Mouse (Mus musculus) R1 (cell line): Measurements from ENCODE around the gene Gsdmc3.
"Not testable (repeated sequence)": the region's sequence is repeated elsewhere in the genome, so short reads cannot be mapped to it uniquely, and the experiment has no call there.

Source experiments
- DNase-seq: peaks from one replicate; pipeline ENCODE4 v3.0.0-alpha.2; 2018; ENCODE audit warnings: low read depth, low spot score

The Gsdmc3 gene

DNA sequence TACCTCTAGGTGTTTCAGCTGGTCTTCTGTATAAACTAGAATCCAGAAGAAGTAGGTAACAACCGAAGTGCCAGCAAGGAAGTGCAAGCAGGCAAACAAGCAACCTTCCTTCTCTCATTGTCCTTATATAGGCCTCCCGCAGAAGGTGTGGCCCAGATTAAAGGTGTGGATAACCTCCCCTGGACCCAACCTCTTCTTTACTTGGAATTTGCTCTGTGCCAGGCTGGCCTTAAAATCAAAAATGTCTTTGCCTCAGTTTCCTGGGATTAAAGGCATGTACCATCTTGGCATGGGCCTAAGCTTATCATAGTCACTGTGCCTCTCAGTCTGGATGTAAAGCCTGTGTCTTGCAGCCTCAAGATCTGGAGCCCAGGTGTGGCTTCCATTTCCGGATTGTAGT lies at the start of gene Gsdmc3:
Gene Gsdmc3, minus strand, starts transcription at position 101 of the 400 bp plus-strand sequence.
- DNase-seq: not testable (repeated sequence)

DNA sequence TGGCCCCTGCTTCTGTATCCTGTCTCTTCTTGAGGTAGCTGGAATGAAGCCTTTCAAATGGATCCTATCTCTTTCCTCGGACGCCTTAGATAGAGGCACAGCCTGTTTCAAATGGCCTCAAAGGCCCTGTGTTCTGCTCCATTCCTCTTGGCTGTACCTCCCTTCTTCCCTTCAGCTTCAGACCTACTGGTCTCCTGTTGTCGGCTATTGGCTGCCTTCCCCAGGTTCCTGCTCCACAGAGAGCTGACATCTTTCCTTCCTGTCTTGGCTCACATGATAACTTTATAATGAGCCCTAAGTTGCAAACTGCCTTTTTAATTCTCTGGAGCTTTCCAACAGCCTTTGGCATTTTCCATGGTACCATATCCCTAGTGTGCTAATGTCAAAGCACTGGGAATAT lies 47.8 kb upstream of the Gsdmc3 start:
- DNase-seq: no peak

DNA sequence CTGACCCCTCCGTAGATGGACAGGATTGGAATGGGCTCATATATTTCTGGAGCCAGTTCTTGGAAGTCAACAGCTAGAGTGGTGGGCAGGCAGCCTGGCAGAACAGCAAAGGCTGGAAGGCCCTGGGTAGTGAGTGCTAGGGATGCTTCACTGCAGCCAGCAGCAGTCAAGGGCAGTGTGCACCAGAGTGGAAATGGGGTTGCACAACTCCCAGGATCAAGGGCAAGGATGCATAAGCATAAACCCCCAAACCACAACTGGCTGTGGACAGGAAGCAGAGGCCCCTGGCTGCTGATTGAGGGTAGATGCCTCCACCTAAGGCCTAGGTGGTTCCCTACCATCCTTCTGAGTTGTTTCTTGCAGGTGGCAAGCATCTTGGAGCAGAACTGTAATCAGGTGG lies 46.1 kb upstream of the Gsdmc3 start:
- no peak for DNase-seq

DNA sequence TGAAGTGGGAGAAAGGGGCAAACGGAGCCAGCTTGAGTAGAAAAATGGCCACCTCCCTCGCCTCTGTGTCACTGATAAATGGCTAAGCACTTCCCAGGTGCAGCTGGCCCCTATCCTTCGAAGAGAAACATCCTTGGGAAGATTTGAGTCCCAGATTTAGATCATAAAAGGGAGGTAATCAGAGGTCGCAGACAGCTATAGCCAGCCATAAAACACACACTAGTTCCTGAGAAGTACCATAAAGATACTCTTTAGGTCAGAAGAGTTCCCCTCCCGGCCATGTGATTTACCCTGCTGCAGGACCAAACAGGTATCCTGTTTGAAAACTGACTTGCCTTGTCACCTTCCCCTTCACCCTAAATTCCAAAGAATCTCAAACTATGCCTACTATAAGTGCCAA lies 43.3 kb upstream of the Gsdmc3 start:
- not testable (repeated sequence) for DNase-seq

DNA sequence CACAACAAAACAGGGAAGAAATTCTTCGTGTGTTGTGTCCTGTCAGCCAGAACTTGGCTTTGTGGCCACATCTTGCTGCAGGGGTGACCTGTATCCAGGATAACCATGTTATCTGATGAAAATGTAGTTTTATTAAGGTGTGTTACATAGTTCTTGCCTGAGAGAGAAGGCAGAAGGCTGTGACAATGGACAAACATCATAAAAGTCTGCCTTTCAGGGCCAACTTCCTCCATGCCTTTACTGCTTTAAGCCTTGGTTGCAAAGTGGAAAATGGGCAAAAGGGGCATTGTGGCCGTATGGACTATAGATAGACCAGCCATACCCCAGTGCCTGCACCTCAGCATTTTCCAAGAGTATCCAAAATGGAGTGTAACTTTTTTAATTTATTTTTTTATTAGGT lies 41.4 kb upstream of the Gsdmc3 start:
- not testable (repeated sequence) for DNase-seq

DNA sequence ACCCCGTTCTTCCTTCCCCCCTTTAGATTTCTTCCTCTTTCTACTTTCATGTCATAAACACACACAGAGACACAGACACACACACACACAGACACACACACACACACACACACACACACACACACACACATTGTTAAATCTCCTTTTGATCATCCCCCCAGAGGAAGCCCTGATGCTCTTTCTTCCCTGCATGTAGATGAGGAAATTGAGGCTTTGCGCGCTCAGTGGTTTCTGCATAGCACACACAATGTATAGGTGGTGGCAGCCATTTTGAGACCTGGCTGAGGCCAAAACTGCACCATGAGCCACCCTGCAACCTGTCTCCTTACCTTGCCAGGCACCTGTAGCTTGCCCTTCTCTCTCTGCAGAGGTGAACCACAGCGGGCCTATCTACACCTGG lies 38.2 kb upstream of the Gsdmc3 start:
- not testable (repeated sequence) for DNase-seq

DNA sequence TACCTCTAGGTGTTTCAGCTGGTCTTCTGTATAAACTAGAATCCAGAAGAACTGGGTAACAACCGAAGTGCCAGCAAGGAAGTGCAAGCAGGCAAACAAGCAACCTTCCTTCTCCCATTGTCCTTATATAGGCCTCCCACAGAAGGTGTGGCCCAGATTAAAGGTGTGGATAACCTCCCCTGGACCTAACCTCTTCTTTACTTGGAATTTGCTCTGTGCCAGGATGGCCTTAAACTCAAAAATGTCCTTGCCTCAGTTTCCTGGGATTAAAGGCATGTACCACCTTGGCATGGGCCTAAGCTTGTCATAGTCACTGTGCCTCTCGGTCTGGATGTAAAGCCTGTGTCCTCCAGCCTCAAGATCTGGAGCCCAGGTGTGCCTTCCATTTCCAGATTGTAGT lies 33.8 kb upstream of the Gsdmc3 start, which contains the start of gene Gsdmc4:
Gene Gsdmc4, minus strand, starts transcription at position 101 of the 400 bp plus-strand sequence.
- DNase-seq: not testable (repeated sequence)

DNA sequence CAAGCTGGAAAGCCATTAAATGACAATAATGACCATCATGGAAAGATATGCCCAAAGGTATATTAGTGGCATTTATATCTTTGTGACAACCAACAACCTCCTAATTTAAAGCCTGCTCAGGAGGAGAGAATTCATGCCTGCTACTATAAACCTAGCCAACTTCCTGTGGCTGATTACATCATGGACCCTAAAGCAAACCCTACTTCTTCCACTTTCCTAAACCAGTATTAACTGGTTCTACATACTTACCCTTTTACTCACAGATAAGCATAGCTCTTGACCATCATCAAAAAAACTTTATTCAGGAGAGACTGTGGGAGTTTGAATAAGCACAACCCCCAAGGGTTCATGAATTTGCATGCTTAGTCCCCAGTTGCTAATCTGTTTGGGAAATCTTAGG lies 31.5 kb upstream of the Gsdmc3 start:
- not testable (repeated sequence) for DNase-seq

DNA sequence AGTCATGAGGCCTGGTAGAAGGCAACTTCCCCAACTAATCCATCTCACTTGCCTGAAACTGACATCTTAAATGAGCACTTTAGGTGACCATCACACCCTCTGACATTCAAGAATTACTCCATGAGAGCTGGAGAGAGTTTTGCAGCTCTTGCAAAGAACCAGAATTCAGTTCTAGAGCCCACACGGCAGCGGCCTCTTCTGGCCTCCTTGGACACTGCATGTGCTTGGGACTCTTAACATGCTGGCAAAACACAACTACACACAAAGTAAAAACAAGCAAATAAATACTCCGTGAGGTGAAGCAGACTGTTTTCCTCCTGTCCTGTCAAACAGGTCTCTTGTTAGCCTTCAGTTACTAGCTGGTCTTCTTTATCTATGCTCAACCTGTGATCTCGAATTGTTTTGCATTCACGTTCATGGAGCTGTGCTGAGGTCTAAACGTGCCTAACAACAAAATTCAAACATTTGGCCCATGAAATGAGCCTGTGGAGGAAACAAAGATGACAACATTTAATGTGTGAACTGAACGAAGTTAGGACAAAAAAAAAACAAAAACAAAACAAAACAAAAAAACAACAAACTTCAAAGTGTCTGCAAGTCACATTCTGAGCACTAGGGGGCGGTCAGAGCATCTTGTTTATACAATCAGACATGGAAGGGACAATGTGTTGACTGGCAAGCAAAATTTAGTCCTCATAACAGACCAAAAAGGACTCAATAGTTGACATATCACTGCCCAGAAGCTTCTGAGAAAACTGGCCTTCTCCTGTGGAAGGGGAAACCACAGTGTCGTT lies 17.4 kb upstream of the Gsdmc3 start:
- peak; percentile 62 for DNase-seq

DNA sequence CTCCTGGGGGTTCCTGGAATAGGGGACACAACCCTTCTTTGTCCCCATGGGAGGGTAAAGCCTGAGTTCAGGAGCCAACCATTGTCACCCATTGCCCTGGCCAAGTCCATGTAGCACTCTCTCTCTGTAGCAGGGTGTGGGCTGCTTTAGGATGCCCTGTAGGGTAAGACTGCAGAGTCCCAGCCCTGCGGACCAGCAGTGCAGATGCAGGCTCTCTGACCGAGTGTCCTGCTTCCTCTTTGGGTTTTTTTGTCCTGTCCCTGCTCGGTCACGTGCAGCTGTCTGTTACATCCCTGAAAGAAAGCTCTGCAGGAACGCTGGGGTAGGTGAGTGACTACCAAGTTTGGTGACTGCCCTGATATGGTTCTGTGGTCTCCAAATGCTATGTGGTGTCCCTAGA lies 10.1 kb upstream of the Gsdmc3 start:
- not testable (repeated sequence) for DNase-seq

DNA sequence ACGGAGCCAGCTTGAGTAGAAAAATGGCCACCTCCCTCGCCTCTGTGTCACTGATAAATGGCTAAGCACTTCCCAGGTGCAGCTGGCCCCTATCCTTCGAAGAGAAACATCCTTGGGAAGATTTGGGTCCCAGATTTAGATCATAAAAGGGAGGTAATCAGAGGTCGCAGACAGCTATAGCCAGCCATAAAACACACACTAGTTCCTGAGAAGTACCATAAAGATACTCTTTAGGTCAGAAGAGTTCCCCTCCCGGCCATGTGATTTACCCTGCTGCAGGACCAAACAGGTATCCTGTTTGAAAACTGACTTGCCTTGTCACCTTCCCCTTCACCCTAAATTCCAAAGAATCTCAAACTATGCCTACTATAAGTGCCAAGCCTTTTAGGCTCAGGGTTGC lies 9.6 kb upstream of the Gsdmc3 start:
- not testable (repeated sequence) for DNase-seq

DNA sequence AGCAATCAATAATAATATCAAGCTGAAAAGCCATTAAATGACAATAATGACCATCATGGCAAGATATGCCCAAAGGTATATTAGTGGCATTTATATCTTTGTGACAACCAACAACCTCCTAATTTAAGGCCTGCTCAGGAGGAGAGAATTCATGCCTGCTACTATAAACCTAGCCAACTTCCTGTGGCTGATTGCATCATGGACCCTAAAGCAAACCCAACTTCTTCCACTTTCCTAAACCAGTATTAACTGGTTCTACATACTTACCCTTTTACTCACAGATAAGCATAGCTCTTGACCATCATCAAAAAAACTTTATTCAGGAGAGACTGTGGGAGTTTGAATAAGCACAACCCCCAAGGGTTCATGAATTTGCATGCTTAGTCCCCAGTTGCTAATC lies 2.2 kb downstream of the Gsdmc3 start:
- not testable (repeated sequence) for DNase-seq

DNA sequence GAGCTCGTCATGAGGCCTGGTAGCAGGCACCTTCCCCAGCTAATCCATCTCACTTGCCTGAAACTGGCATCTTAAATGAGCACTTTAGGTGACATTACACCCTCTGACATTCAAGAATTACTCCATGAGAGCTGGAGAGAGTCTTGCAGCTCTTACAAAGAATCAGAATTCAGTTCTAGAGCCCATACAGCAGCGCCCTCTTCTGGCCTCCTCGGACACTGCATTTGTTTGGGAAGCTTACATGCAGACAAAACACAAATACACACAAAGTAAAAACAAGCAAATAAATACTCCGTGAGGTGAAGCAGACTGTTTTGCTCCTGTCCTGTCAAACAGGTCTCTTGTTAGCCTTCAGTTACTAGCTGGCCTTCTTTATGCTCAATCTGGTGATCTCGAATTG lies 16.4 kb downstream of the Gsdmc3 start:
- DNase-seq: peak; percentile 47
